Mouse (Mus musculus) megakaryocyte, adult 5-6 weeks (primary cell): Measurements from ENCODE around the gene Med17. TPM values are rescaled to one million over a fixed set of nuclear protein-coding genes. Genes with fewer than 3 reads are reported as not detected.

Source experiments
- ATAC-seq: 2 replicates; pipeline ENCODE4 v1.8.0; 2016; ENCODE audit warnings: mild to moderate bottlenecking, inconsistent platforms; ENCODE audit not compliant: poor library complexity, severe bottlenecking
- total RNA-seq, 2 experiments: library from RNA; stranded (forward) in 1 of 2; stranded (reverse) in 1 of 2; fragments of 153-499, 151-499 nt in 1 of 2; fragments of 221-1000, 200-1000 nt in 1 of 2; gene quantifications; 2 replicates each; pipeline versions ENCODE4 v1.2.3 to v1.2.4; 2015 to 2017

Gene Med17
- total RNA-seq, 2 experiments from 2014 or later: 30.4 to 34.7 TPM

DNA sequence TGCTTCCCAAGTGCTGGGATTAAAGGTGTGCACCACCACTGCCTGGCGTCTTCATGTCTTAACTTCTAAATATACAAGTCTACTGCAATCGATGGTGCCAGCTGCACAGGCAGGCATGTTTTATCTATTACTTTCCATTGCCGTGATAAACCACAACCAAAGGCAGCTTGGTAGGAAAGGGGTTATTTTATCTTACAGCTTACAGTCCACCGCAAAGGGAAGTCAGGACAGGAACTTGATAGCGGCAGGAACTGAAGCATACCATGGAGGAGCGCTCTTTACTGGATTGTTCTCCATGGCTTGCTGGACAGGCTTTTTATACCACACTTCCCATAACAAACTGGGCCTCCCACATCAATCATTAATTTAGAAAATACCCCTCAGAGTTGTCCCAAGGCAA, 9.5 kb upstream of the Med17 start:
- ATAC-seq: peak; percentile 89

DNA sequence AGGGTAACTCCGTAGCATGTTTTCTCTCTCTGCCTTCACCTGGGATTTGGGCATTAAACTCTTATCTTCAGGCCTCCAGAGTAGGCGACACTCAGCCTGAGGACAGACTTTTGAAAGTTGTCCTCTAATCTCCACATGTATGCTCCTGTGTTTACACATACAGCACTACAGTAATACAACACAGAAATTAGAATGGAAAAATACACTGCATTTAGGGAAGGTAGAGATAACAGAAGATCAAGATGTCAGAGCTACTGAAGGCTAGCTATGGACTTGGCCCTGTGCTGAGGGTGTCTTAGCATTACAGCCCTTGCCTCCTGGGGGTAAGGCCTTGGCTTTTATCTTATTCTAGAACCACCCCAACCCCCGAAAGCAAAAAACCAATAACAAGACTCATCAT, 8.7 kb upstream of the Med17 start:
- ATAC-seq: no peak

DNA sequence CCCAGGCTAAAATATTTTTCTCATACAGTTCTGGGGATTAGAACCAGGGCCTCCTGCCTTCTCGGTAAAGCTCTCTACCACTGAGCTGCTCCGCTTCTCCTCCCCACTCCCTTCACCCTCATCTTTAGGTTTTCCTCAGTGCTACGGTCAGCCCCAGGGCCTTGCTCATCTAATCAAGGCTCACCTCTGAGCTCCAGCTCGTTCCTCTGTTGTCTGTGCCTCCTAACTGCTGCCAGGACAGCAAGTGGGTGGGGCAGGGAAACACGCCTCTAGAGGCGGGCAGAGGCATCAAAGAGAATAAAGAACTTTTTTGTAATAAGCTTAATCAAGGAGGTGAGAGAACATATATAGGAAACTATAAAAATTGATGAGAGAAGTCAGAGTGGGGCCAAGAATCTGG, 8.1 kb upstream of the Med17 start:
- no peak for ATAC-seq

DNA sequence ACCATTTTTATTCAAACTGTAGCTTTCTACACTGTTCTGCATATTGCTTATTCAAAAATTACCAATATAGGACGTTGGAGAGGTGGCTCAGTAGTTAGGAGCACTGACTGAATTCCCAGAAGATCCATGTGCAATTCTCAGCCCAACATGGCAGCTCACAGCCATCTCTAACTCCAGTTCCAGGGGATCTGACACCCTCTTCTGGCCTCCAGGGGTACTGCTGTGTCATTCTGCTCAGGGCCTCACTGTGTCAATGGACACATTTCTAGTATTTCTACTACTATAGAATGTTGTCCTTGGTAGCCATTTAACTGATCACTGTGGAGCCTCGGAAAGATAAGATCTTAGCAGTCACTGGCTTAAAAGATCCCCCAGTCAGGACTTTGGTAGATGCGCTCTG, 5.7 kb upstream of the Med17 start:
- ATAC-seq: peak; percentile 53

DNA sequence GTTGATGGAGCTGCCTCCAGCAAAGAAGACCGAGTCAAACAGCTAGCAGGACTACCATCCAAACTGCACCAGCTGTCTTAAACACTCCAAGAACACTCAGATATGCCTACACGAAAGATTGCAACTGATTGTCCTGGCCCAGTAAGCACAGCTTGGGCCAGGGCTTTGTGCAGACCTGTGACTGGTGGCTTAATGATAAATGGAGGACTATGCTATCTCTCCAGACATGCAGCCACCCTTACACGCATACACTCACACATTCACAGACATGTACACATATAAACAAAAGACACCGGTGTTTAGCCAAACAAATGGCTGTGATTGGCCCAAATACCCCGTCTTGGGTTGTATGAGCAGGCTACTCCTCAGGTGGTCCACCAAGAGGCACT, 754 bp upstream of the Med17 start:
- no peak for ATAC-seq

DNA sequence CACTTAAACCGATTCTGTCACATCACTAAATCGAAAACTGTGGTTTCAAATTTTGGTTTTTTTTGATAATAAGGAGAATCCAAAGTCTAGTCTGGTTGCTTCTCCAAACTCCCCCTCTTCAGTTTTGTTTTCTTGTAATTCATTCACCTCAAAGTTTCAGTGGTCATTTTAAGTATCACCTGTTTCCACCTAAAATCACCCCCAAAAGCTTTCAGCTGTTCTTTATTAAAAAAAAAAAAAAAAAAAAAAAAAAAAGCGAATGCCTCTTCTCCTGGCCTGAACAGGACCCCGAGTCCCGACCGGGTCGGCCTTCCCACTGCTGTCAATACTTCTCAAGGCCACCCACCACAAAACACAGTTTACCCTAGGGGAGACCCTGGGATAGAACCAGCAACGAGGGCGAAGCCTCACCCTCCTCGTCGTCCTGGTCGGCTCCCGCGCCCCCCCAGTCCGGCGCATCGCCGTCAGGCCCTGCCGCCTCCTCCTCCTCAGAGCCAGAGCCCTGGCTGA, 537 bp downstream of the Med17 start:
- no peak for ATAC-seq

DNA sequence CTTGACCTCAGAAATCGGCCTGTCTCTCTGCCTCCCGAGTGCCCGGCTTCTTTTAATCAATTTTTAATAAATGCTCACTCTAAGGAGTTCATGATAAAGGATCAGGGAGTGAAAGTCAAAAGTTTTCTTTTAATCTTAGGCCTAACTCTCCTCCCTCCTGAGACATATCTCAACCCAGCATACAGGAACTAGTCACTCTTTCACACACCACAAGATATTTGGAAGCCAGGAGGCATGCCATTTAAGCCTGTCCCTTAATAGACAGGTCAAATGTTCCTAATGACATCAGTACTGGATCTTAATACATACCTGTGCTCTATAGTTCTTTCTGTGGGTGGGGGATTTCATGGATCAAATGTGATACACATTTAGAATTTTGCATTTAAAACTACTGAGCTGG, 1.4 kb downstream of the Med17 start:
- no peak for ATAC-seq

DNA sequence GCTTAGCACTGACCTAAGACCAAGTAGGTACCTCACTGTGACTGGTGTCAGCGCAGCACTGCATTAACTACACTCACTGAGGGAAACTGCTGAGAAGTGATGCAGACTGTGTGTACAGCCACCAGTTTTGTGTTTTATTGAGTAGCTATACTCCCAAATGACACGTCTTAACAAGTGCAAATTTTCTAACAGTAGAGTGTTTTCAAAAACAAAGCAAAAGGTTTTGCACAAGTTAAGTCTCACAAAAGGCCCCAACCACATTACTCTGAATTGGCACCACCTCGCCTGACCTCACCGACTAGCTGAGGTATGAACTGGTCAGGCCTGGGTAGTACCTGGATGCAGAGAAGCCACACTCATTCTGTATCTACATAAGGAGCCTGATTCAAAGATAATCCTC, 2.9 kb downstream of the Med17 start:
- no peak for ATAC-seq

DNA sequence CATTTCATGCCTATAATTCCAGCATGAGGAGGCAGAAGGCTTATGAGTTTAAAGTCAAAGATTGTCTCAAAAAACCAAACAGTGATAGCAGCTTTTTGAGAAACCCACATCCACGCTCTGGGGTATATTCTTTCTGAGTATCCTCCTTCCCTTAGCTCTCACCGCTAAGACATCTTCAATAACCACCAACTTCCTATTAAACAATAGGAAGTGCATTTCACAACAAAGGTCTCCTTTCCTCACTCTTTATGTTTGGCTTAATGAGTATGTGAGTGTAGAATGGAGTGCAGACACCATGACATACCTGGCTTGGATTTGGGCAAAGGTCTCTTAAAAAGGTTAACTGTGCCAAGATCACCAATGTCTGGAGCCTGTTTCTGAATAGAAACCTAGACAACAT, 5.8 kb downstream of the Med17 start:
- peak; percentile 86 for ATAC-seq

DNA sequence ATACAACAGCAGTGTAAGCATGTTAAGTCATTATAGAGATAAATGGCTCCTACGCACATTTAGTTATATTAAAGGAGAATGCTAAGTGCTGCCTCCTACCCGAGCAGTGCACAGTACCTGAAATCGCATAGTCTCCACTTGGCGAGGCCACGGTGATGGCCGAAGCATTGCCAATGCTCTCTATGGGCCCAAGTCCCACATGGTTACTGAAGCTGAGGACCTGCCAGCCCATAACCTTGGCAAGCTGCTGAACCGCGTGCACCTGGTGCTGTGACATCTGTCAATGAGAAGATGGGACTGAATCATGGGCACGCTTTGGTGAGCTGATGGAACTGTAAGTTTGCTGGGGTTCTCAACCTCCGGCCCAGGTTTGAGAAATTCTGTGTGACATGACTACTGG, 16.2 kb downstream of the Med17 start:
- no peak for ATAC-seq

DNA sequence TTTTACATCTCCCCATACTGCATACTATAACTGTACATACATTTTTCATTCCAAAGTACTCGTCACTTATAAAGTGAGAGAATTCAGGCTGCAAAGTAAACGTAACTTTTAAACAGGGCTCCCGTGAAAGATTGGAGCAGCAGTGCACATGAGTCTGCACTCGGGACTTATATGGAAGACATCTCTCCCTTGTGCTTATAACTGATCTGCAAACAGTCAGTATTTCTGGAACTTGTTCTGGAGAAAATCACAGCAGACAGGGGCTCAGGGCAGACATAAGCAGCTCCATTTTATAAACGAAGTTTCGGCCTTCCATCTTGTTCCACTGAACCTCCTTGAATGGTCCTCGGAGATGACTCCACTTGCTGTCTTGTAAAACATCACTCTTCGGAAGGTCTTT, 17.8 kb downstream of the Med17 start:
- ATAC-seq: no peak

DNA sequence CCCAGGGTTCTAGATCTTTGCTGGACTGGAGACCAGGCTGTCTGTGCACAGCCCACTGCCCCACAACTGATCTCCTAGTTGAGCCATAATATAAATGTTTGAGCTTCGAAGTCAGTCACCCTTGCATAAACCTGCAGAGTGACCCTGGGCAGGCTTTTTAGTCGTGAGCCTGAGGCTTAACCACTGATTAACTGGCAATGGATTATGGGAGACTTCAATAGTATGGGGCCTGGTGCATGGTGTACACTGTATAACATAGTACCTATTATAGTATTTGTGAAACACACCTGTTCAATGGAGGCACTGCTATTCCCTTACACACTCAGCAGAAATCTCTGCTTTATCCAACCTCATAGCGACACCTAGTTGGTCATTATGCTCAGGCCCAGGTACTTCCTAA, 23.5 kb downstream of the Med17 start:
- no peak for ATAC-seq

DNA sequence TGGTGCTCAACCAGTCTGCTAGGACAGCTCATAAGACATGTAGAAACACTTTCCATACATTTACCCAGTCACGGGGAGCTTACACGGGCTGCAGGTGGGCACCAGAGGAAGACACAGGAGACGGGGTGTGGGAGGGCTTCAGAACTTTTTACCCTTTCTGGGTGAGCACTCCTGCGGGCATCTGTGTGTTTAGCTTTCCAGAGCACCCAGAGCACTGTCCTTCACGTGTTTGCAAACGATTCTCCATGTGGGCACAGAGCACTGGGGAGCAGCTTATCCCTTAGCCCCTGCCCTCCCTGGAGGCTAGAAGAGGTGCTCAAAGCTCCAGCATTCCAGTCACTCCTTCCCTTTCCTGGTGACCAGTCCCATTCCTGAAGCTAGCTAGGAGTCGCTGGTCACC, 25.2 kb downstream of the Med17 start:
- no peak for ATAC-seq

DNA sequence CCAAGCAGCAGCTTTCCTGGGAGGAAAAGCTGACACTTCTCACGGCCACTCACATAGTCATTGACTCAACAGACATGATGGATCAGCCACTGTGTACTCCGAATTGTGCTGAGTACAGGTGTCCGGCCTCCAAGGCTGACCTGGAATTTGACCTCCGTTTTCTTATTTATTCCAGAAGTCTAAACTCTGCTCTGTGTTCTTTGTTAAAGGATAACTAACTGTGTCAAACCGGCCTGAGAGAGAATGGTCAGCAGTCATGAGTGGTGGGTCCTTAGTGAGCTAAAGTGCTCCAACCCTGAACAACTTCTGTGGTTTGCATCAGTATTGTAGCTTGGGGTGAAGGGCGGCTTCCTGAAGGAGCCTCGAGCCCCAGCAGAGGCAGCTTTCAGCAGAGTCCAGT, 27.5 kb downstream of the Med17 start:
- ATAC-seq: no peak

DNA sequence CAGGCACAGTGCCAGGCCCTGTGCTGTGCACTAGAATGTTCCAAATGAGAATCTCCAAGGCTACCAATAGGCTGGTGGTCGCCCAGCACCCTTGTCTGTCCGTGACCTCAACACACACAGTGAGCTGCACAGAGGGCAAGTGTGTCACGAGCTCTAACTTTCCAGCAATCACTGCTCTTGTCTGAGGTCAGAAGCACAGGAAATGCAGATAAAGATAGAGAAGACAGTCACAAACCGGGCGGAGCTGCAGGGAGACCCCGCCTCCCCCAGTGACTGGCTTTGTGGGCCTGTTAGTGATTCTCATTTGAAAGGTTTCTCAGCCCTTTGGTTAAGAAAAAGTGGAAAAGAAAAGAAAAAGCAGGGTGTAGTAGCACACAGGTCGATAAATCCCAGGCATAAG, 29.4 kb downstream of the Med17 start:
- no peak for ATAC-seq

DNA sequence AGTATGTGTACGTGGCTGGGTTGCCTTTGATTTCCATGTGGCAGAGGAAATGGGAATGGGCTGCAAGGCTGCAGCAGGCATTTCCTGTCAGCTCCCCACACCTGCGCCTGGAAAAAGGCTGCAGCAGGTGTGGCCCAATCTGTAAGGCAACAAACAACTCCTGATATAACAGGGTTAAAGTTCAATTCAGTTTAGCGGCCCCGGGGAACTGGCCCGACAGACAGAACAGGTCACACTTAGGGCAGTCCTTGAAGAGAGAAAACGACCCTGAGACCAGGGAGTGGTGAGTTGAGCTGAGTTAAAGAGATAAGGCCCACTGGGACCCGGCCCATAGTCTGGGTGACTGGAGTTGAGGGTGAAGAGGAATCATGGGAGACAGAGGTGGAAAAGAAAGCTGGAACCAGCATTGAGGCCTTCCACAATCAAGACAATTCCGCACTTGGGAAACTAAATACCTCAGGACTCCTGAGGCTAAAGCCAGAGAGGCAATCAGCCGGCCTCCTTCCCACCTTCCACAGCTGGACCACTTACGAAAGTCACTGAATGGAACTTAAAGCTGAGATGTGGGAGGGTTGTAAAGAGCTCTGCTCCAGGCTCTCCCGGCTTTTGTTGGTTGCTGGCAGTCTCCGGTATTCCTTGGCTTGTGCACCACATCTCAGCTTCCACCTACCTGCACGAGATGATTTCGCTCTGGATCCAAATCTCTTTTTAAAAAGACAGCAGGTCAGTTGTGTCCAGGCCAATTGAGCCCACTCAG, 34.2 kb downstream of the Med17 start:
- no peak for ATAC-seq

DNA sequence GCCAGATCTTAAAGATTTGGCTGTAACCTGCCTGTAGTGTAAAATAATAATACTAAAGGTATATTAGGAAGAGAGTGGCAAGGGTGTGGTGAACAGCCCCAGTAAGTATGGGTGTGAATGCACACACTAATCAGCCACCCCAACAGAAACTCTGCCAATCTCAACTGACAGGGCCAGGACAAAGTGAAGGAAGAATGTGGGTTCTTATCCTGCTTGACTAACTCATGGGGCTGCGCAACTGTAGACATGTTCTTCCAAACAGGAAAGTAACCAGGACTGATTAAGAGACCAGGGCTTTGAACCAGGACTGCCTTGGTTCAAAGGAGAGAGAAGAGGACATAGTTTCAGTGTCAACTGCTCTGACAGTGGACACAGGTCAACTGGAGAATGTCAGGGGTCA, 37.6 kb downstream of the Med17 start:
- no peak for ATAC-seq

DNA sequence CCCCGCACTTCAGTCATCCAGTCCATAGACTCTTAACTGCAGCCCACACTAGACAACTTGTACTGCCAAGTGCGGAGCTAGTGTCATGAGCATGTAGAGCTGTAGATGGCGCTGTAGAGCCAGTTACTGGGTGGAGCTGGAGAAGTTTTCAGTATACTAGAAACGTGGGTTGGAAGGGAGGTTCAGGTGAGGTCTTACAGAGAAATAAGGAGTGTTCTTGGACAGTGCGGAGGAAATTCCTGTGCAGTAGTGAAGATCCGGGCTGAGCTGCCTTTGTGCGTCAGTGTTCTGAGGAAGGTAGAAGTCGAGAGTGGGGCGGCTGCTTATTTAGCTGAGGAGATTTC, 38.2 kb downstream of the Med17 start:
- peak; percentile 75 for ATAC-seq

DNA sequence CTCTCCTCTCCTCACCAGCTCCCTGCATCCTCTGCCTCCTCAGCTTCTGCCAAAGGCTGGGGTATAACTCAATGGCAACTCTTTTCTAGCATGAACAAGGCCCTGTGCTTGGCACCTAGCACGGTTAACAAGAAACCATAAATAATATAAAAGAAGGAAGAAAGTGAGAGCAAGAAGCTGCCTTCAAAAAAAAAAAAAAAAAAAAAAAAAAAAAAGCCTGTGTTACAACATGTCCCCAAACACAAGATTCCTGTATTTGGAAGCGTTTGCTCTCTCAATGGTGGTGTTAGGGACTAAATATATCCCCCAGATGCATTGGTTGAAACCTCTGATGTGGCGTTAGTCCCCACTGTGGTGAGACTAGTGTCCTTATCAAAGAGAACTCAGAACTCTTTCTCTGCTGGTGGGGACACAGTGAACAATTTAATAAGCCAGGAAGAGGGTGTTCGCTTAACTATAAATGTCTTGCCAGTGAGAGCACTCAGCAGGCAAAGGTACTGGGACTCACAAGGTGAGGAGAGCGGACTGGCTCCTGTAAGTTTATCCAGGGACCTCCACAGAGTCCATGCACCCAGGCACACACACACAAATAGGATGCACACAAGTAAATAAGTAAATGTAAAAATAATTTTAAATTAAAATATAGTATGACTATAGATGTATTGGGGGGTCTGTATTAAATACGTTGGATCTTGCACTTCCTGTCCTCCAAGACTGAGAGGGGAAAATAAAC, 38.7 kb downstream of the Med17 start:
- ATAC-seq: no peak

DNA sequence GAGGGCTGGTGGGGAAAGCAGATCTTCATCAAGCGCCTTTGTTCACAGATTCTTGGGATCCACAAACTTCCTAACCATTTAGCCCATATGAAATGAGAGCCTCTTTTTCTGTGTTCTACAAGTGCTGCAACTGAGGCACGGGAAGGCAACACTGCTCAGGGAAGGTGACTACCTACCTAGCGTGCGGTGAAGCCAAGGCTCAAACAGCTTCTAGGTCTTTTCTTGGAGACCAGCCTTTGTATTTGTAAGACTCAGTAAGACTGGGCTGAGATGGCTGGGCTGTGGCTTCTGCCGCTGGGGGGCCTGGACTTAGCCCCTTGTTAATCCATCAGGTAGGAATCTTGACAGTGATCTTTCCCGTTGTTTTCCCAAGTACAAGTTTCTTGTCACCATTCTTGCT, 39.7 kb downstream of the Med17 start:
- ATAC-seq: no peak

DNA sequence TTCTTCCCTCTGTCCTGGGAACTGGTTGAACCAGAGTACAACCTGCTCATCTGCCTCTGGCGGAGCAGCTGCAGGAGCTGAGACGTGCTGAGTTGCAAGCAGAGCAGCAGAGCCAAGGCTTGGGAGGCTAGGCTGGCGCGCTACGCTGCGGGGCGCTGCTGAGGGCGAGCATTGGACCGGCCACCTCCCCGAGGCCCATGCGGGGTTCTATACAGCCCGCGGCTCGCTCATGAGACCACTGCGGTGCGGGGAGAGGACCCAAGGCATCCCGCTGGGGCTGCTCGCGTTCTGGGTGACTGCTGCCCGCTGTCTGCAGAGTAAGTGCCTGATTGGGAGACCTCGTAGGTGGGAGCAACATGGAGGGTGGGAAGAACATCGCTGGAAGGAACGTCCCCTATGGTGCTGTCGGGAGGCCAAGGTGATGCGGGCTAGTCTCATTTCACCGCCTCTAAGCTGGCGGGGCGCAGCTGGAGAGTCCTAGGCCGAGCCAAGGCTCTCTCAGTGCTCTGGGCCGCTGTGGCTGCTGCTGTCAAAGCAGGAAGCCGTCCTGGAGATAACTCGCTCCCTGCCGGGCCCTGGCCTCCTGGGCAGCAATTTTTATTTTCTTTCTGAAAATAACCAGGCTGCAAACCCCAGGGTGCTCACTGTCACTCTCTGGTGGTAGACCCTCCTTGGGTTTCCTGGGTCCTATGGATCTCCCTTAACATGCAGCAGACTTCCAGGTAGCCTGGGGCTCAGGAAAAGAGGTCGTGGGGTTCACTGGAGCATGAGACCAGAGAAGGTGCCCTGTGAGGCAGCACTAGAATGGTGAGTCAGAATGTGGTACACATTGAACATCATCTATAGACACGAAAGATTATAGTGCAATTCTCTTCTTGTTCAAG, 40.4 kb downstream of the Med17 start, which contains the start of gene Vstm5:
Gene Vstm5, plus strand, starts transcription at position 4 of the 884 bp plus-strand sequence.
- ATAC-seq: peak; percentile 40; the same call in 1 of the 2 replicates
